Mouse (Mus musculus): ENCODE results near the gene Cbx5.

Cbx5 gene

GRCm38 (mm10) chr15:103214971-103215907 lies 24.4 kb downstream of the Cbx5 start:
- DNase-seq (ENCODE audit: low spot score) = peak; percentile 86

GRCm38 (mm10) chr15:103214149-103214548 lies 25.5 kb downstream of the Cbx5 start:
- no peak for DNase-seq (ENCODE audit: low spot score)

- DNase-seq (ENCODE audit: low spot score) = no peak
These were observed 34.5 kb downstream of the Cbx5 start for GRCm38 (mm10) chr15:103205156-103205555.

- no peak for DNase-seq (ENCODE audit: low spot score)
These were observed 37.4 kb downstream of the Cbx5 start for GRCm38 (mm10) chr15:103202088-103202793.

GRCm38 (mm10) chr15:103197785-103198184 lies 41.8 kb downstream of the Cbx5 start:
- DNase-seq (ENCODE audit: low spot score) = no peak

GRCm38 (mm10) chr15:103196835-103197234 lies 42.8 kb downstream of the Cbx5 start:
- no peak for DNase-seq (ENCODE audit: low spot score)

- DNase-seq (ENCODE audit: low spot score) = peak; percentile 2
These were observed 46.0 kb downstream of the Cbx5 start for GRCm38 (mm10) chr15:103193606-103194005.

GRCm38 (mm10) chr15:103190531-103191462 lies 48.8 kb downstream of the Cbx5 start:
- no peak for DNase-seq (ENCODE audit: low spot score)

GRCm38 (mm10) chr15:103190083-103190482 lies 49.5 kb downstream of the Cbx5 start:
- no peak for DNase-seq (ENCODE audit: low spot score)

GRCm38 (mm10) chr15:103187803-103188202 lies 51.8 kb downstream of the Cbx5 start:
- no peak for DNase-seq (ENCODE audit: low spot score)

GRCm38 (mm10) chr15:103185462-103186198 lies 54.0 kb downstream of the Cbx5 start:
- DNase-seq (ENCODE audit: low spot score) = peak; percentile 57

- no peak for DNase-seq (ENCODE audit: low spot score)
These were observed 55.7 kb downstream of the Cbx5 start for GRCm38 (mm10) chr15:103183651-103184610.

GRCm38 (mm10) chr15:103183135-103183534 lies 56.5 kb downstream of the Cbx5 start:
- DNase-seq (ENCODE audit: low spot score) = peak; percentile 69

GRCm38 (mm10) chr15:103182166-103182790 lies 57.3 kb downstream of the Cbx5 start:
- peak; percentile 85 for DNase-seq (ENCODE audit: low spot score)

GRCm38 (mm10) chr15:103180406-103180805 lies 59.2 kb downstream of the Cbx5 start:
- no peak for DNase-seq (ENCODE audit: low spot score)

- no peak for DNase-seq (ENCODE audit: low spot score)
These were observed 60.8 kb downstream of the Cbx5 start for GRCm38 (mm10) chr15:103178767-103179166.

- no peak for DNase-seq (ENCODE audit: low spot score)
These were observed 61.5 kb downstream of the Cbx5 start for GRCm38 (mm10) chr15:103178137-103178536.

- no peak for DNase-seq (ENCODE audit: low spot score)
These were observed 62.0 kb downstream of the Cbx5 start for GRCm38 (mm10) chr15:103177611-103178041.

- DNase-seq (ENCODE audit: low spot score) = peak; percentile 88
These were observed 62.7 kb downstream of the Cbx5 start for GRCm38 (mm10) chr15:103176874-103177421.

All from ovary, postnatal 36 days (tissue).